Mouse (Mus musculus): ENCODE measurements at regions not wholly inside any gene's neighbourhood (a gene's known extent, or its start where the extent isn't known, plus 50 kb on each side); places are given as distances from the start of the nearest gene placed in this dataset.

DNA sequence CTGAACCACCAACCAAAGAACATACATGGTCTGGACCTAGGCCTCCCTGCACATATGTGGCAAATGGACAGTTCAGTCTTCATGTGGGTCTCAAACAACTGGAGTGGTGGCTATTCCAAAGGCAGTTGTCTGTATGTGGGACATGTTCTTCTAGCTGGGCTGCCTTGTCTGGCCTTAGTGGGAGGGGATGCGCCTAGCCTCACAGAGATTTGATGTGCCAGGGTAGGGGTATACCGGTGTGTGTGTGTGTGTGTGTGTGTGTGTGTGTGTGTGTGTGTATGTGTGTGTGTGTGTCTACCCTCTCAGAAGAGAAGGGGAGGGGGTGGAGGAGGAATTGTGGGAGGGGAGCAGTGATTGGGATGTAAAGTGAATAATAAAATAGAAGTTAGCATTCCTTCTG, 344.0 kb downstream of the Dhx35 start:
- DNase-seq (ENCODE audit: low spot score): no peak

DNA sequence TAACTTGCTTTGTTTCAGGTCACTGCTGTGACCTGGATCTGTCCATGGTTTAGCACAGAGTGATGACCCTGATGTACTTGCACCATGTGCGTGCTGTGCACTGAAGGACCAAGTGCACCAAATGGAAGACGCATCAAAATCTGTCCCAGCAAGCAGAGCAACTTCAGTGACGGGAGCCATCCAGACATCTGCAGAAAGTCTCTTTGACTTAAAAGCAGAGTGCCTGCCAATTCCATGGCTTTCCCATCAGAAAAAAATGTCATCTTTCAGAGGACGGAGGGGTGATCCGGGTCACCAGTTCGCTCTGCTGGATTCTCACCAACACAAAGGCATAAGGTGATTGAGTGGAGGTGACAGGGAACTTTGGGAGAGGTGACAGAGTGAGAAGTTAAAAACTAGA, 351.4 kb downstream of the Dhx35 start:
- DNase-seq (ENCODE audit: low spot score): no peak

DNA sequence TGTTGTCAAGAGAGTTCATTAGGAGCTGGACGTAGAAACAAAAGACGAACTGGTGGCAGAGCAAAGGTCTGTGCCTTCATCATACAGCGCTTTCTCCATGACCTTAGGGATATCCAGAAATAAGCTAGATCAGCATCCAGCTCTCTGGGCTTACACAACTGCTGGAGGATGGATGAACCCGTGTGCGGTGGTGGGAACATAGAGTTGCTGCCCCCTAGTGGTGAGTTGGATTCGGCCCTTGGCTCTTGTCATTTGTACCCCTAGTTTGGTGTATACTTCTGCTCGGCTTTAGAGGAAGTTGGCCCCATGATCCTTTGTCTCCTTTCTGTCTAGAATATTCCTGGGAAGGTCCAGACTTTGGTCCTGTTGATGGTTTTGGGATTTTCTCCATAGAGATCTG, 369.4 kb downstream of the Dhx35 start:
- DNase-seq (ENCODE audit: low spot score): peak; percentile 63

DNA sequence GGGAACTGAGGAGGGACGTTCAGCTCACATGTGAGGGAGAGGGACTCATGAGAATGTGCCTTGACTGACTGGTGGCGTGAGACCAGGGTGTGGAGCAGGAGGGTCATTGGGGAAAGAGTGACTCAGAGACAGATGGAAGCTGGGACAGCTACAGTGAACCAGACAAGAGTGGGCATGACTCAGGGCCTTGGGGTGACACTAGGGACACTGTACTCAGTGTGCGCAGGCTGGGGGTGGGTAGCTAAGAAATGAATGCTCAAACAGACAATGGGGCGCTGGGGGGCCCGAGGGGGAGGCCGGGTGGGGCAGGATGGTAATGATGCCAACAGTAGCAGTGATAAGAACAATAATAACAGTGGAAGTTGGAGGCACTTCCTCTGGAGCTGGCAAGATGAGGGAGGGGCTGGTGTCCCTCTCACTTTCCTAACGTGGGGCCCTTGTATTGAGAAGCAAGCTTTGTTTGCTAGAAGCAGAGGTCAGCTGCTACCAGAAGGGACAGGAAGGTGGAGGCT, 374.0 kb downstream of the Dhx35 start:
- no peak for DNase-seq (ENCODE audit: low spot score)

DNA sequence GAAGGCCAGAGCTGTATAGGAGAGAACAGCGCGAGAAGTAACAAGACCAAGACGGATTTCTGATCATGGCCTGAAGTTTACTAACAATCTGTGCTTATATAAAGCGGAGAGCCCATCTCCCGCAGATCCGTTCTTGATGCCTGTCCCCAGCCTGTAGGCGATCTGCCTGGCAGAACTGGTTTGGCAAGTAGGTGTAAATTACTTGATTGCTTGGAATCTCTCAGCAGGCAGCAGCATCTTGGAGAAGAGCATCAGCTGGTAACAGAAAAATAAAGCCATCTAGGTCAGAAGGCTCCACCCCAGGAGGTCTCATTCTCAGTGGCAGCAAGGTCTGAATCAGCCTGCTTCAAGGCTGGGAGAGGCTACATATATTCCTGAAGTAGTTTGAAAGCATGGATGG, 401.5 kb downstream of the Dhx35 start:
- no peak for DNase-seq (ENCODE audit: low spot score)

DNA sequence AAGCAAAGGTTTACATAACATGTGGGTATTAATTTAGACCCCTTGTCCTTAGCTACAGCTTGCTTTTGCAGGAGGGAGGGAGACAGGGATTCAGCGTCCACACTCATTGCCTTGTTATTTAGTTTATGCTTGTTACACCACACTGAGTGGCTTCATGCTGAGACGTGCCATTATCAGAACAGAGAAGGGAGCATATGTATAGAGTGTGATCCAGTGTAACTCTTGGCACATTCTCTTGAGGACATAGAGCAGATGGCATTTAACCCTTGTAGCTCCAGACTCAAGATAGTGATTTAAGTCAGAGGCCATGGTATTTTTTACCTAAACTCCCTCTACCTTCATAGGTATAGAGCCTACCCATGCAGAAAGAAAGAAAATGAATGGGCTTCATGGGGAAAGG, 437.7 kb downstream of the Dhx35 start:
- DNase-seq (ENCODE audit: low spot score): no peak

DNA sequence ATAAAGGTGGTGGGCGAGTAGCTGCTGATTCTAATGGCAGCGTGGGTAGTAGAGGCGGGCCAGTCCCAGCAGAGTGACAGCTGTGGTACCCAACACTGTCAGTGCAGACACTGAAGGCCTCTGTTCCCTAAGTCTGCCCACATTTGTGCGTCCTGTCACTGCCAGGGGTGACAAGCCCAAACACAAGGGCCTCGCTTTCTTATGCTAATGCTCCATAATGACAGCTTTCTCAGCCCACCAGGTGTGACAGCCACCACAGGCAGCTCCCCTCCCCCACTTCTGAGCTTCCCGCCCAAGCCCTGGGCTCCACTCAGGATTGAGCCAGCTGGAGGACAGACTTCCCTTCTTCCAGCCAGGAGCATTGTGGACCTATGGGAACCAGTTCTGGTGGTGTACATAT, 440.4 kb downstream of the Dhx35 start:
- no peak for DNase-seq (ENCODE audit: low spot score)

DNA sequence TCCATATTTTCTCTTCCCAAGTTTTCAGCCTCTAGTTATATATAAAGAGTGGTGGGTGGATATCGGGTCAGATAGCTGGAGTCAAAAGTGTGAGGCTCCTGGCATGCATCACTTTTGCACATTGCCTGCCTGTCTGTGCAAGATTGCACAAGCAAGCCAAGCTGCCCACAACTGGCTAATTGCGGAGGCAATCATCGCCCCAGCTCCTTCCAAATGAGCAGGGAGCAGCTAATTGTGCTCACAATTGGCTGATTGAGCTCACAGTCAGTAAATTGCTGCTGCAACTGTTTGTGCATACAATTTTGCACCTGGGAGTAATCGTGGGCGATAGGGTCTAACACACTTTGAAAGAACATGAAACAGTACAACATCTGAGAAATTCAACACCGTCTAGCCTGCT, 455.5 kb downstream of the Dhx35 start:
- DNase-seq (ENCODE audit: low spot score): peak; percentile 10

DNA sequence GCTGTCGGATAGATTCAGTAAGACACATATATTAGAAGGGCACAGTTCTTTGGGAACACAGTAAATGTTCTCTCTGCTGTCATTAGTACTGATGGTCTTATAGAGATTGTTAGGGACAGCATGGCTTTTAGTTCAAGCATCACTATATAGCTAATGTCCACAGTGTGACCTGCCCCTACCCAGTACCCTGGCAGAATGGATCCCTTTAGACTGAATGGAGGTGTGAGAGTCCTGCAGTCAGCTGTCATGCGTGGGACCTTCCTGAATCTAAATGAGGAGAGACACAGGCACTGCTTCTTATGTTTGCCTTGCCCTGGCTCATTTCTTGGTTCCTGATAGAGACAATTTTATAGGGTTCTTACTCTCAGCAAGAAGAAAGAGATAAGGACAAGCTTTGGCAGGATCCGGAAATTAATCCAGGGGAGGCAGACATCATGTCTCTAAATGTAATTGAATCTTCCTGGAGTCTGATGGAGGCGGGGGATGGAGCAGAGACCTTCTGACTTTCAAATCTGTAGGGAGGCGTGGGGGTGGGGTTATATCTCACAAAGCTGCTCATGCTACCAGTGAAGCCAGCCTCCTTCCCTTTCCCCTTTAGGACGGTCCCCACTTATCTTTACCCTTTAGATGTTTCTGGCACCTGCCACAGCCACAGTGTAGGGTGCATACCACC, 456.5 kb downstream of the Dhx35 start:
- no peak for DNase-seq (ENCODE audit: low spot score)

DNA sequence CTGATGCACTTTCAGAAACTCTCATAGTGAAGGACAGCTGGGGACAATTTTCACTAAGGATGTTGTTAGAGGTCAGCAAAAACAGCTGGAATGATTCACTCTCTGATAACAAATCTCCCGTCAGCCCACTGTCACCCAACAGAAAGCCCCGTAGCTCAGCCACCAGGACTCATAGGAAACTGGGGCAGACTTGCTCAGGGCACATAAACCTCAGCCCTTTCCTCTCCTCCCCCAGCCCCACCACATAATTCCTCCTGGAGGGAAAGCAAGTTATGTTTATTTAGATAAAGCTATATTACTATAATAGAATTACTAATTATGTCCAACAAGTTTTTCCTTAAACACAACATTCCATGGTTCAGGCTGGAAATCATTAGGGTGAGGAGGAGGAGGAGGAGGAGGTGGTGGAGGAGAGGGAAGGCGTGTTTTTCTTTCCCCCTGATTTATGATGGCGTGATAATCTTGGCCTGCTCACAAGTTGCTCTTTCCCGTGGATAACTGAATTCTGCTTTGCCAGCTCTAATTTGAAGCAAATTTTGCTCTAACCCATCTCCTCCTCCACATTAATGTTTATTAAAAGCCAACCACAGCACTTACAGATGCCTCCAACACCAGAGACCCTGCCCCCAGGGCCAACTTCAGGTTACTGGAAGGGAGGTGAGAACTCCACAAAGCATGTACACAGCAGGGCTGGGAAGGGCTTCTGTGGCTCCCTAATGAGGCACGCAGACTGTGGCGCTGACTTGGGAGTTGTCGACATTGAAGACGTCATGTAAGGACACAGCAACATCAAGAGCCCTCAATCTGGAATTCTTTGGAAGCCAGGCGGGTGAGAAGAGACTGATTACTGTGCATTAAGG, 475.8 kb downstream of the Dhx35 start:
- DNase-seq (ENCODE audit: low spot score): no peak

DNA sequence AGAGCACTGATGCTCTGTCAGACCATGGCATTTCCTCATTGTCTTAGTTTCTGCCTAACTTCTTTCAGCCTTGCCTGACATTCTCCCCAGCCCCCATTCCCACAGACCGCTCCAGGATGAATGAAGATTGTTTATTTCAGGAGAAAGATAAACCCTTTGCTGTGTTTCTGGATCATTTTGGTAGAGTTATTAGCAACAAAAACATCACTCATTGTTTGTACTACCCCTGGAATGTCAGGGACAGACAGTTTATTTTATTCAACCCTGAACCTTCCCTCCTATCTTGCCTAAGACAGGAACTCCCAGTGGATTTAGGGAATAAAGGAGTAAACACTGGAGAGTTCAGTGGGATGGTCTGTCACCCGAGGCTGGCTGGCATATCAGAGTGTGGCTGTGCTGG, 484.3 kb downstream of the Dhx35 start:
- DNase-seq (ENCODE audit: low spot score): no peak

DNA sequence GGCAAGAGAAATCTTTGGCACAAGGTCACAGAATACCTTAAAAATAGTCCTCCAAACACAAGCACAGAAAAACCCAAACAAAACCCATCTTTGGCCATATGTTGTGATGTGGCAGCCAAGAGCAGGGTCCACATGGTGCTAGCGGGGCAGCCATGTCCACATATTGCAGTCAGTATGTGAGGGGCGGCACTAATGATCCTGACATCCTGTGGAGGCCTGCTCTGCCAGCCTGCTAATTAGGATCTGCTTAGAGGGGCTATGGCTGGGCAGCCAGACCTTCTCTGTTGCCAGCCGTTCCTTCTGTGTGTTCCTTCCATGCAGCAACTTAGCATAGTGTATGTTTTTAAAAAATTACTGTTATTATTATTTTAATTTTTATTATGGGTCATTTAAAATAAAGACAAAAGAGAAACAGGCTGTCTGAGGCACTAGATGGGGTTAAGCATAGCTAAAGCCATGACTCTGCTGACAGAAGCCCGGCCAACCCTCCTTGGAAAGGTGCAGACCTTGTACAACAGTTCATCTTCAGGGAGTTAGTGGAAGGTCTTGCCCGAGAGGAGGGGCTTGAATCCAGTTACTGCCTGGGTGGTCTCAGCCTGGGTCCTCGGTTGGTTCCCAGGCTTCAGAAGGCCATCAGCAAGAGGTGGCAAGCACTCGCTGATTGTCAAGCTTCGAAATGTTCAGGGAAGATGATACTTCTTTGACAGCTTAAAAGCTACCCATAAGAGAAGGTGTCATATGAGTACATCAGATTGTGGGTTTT, 487.1 kb downstream of the Dhx35 start:
- no peak for DNase-seq (ENCODE audit: low spot score)

DNA sequence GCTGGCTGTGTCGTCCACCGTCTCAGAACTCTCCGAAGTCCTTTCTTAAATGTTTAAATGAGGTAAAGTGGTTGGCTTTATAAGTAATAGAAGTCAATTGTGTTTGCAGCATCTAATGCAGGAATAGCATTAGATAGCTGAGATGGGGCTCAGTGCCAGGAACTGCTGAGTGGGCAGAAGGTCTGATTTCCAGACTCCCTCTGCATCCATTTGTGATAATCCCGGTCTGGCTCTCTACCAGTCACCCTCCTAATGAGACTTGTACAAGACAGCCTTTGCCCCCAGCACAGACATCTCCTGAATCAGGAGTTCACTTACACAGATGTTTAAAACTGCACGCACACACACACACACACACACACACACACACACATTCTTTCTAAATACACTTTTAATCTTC, 489.5 kb downstream of the Dhx35 start:
- DNase-seq (ENCODE audit: low spot score): peak; percentile 7

DNA sequence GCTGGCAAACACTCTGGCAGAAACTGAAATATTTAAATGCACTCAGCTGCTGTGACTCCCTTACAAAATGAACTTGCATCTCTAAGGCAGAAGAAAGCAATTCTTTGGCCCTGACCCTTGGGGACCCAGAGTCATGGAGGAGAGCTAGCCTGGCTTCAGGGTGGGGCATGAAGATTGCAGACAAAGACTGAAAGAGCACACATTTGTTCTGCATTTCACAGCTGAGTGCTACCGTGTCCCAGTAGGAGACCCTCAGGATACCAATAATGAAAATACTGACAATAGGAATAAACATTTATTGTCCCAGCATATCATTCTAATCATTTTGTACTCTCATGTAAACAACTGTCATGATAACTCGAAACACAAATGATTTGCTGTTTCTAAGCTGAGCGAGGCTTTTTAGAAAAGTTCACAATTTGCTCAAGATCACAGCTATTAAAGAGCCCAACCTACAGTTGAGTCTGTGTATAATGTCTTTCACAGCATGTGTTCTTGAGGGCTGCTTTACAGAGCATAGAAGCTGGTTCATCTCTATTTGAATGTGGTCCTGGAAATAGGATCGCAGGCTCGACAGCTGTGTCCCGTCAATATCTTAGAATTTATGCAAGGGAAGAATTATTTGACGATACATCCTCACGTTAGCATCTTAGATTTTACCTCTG, 490.1 kb downstream of the Dhx35 start:
- no peak for DNase-seq (ENCODE audit: low spot score)

DNA sequence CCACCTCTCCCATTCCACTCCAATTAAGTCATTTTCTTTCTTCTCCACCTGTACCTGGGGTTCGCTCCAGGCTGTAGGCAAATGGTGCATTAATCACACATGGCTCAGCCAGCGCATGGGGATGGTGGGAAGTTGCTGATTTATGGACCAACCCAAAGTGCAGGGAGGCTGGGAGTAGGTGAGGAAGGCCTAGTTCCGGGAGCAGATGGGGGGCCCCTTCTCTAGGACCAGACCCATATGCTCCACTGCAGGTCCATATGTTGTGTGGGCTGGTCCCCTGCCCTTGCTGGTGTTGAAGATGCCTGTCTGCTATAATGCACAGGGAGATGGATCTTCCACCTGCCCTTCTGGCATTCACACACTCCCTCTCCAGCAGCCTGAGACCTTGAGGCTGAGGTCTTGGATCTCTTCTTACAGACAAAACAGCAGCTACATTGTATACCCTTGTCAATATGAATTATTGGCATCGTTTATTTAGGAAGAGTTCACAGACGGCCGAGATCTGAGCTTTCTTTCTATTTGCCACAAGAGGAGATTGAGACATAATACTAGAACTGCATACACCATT, 493.5 kb downstream of the Dhx35 start:
- DNase-seq (ENCODE audit: low spot score): no peak

DNA sequence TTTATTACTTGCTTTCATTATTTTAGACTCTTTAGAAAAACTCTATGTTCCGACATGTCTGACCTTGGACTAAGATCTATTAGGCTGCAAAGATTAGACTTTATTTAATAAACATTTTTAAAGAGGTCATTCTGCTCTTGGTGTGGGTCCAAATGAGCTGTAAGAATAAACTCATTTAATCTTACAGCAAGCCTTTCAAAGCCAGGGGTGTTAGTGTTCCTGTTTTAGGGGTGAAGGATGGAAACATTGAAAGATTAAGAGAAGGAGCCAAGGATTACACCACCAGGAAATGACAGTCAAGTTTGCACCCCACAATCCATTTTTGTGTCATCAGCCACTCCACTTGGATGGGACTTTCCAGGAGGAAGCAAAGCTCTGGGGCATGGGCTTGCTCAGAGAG, 495.5 kb downstream of the Dhx35 start:
- DNase-seq (ENCODE audit: low spot score): no peak

DNA sequence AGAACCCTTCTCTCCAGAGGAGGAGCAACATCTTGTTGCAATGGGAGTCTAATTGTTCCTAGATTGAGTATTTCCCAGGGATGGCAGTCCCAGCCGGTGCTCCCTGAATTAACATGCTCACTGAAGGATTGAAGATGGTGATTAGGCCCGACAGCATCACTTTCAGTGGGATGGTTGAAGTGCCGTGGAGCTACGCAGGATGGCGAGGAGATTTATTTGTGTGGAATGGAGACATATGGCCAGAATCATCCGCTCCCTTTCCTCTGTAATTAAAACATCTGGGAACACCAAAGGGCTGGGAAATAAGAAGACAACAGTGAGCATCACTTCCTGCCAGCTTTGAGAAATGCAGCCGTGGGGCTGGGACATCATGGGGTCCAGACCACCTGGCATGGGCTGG, 512.4 kb downstream of the Dhx35 start:
- DNase-seq (ENCODE audit: low spot score): no peak

DNA sequence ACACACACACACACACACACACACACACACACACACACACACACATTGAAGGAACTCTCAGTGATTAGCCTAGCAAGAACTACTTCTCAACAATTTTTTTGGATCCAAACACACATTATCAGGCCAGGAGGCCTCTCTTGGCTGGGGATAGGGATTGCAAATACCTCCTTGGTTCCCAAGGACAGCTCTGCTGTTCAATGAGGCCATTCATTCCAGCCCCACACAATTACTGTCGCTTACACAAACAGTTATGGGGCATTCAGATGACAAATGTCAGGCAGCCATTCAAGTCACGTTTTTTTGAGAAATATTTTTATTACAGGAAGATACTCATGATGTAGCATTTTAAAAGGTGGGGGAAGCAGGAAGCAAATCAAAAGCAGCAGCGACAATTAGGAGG, 540.1 kb downstream of the Dhx35 start:
- DNase-seq (ENCODE audit: low spot score): no peak

DNA sequence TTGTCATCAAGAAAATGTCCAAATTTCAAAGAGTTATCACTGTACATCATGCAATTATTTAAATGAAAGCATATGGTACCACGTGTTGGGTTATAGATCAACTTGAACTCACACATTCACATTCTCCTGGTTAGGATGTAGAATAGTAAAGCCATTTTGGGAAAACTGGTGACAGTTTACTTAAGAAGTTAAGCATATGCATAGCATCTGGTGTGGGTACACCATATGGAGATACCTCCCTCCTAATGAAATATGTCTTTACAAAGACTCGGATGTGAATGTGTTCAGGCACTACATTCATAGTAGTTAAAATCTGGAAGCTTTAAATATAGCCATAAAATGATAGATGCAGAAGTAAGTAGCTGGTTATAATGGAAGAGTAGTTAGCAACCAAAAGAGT, 542.0 kb downstream of the Dhx35 start:
- DNase-seq (ENCODE audit: low spot score): peak; percentile 14

DNA sequence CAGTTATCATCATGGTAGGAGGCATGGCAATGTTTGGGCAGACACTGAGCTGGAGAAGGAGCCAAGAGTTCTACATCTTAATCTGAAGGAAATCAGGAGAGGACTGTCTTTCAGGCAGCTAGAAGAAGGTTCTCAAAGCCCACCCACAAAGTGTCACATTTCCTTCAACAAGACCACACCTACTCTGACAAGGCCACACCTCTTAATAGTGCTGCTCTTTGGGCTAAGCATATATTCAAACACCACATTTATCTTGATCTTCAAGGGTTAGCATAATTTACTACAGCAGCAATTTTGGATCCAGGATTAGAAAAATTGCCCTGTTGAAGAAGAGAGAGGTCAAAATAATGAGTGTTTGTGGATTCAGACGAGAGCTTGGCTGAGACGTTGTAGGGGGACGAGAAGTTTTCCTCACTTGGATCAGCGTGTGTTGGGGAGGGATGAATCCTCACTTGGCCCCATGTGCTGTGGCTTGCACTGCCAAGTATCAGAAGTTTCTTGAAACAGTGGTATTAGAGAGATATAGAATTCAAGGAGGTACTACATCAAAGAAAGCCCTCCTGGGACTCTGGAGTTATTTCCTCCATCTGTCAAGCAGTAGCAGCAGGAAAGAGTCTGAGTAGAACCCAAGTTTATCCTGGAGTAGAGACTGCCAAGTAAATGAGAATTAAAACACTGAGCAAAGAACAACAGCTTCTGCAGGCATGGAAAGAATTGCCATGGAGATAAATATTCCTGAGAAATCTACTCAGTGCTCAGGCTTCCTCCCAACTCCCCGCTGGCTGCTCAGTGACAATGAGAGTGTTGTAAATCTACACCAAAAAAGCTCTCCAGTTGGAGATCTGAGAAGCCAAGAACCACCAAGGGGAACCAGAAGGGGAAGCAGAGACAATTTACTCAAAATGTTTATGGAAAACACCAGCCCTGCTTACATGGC, 549.3 kb downstream of the Dhx35 start:
- no peak for DNase-seq (ENCODE audit: low spot score)

DNA sequence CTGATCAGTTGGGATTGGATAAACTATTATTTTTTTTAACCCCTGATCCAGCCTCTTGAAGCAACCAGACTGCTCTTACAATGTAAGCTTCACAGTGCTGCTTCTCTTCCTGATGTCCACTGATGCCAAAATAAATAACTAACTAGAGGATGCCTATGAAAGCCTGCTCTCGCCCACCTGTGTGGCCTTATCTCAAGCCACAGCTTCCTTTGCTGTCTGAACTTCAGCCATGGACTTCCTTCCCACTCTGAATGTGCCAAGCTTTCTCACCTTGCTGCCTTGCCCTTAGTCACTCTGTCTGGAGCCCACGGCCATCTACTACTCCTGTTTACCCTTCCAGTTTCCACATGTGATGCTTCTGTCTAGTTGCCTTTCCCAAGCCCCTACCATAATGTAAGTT, 559.6 kb downstream of the Dhx35 start:
- no peak for DNase-seq (ENCODE audit: low spot score)

Measured in layer of hippocampus, adult 11-12 months (tissue).